ENCODE assay signal across 18 mouse cellular contexts in genomic region chr6:43636980-43637638, GRCm38 (mm10). TPM values are rescaled to one million over a fixed set of nuclear protein-coding genes. Genes with fewer than 3 reads are reported as not detected.
A peak's percentile ranks its signal among the peaks of the same experiment; 100 is the strongest.
DNase-seq lines count a peak whose midpoint lies in the region; ATAC-seq lines count a peak whose summit lies in the region.
"Had no signal": no experiment of that assay in that cellular context is flagged by ENCODE, and none has a peak within 500 bp of the region (broad histone marks: within the 10 kb centered on the region; RNA-seq: fewer than 3 reads in every experiment).

No protein-coding gene starts in this region.

- H3K4me3 ChIP-seq in kidney, embryonic 15.5 days (replicated peaks), result no peak overlapping the region
- H3K4me3 ChIP-seq in megakaryocyte, embryonic 14.5 days (replicated peaks), result peak overlapping the region; percentile 84
- H3K4me3 ChIP-seq: forebrain, embryonic 12.5 days; gastrocnemius, adult 2 months; hindbrain, embryonic 13.5 days; limb, embryonic 13.5 days; midbrain, embryonic 13.5 days had no signal

- H3K9ac ChIP-seq in kidney, embryonic 15.5 days, result no peak overlapping the region
- H3K9ac ChIP-seq: forebrain, embryonic 12.5 days; hindbrain, embryonic 13.5 days; limb, embryonic 13.5 days; midbrain, embryonic 13.5 days had no signal

- no peaks in the 10 kb centered on the region for H3K36me3 ChIP-seq in kidney, embryonic 15.5 days
- no peaks in the 10 kb centered on the region for H3K36me3 ChIP-seq in megakaryocyte, embryonic 14.5 days (replicated peaks; ENCODE audit: low read length)
- H3K36me3 ChIP-seq: forebrain, embryonic 12.5 days; hindbrain, embryonic 13.5 days; limb, embryonic 13.5 days; midbrain, embryonic 13.5 days had no signal

- H3K4me1 ChIP-seq in kidney, embryonic 15.5 days, result no peaks in the 10 kb centered on the region
- H3K4me1 ChIP-seq in megakaryocyte, embryonic 14.5 days, result peaks cover 59% of the 10 kb centered on the region
- H3K4me1 ChIP-seq: forebrain, embryonic 12.5 days; hindbrain, embryonic 13.5 days; limb, embryonic 13.5 days; midbrain, embryonic 13.5 days had no signal

- no peak overlapping the region for H3K4me2 ChIP-seq in kidney, embryonic 15.5 days
- H3K4me2 ChIP-seq: forebrain, embryonic 12.5 days; heart, embryonic 11.5 days; hindbrain, embryonic 13.5 days; limb, embryonic 13.5 days; midbrain, embryonic 13.5 days had no signal

- DNase-seq in kidney, adult 18-20 months, result no peak
- peak; percentile 60 for DNase-seq in A20 (ENCODE audit: low read depth, low spot score)
- no peak for DNase-seq in layer of hippocampus, adult 11-12 months (ENCODE audit: low spot score)
- no peak for DNase-seq in right cerebral cortex, postnatal 14 days
- no peak for DNase-seq in cerebellum, postnatal 10 days
- DNase-seq: adrenal gland, adult 2 months; cerebellum, postnatal 36 days; gastrocnemius, adult 2 months; kidney, postnatal 10 days; thymus, adult 18-20 months had no signal

- no peaks in the 10 kb centered on the region for H3K9me3 ChIP-seq in kidney, embryonic 15.5 days (replicated peaks)
- H3K9me3 ChIP-seq in megakaryocyte, embryonic 14.5 days, result no peaks in the 10 kb centered on the region
- H3K9me3 ChIP-seq: forebrain, embryonic 12.5 days; hindbrain, embryonic 13.5 days; limb, embryonic 13.5 days; midbrain, embryonic 13.5 days had no signal

- no peak overlapping the region for H3K27ac ChIP-seq in kidney, embryonic 15.5 days
- H3K27ac ChIP-seq: forebrain, embryonic 12.5 days; gastrocnemius, adult 2 months; hindbrain, embryonic 13.5 days; limb, embryonic 13.5 days; midbrain, embryonic 13.5 days had no signal

- 0 out of 2 replicates have a peak, but pooled peaks have one; percentile 40 for ATAC-seq in kidney, embryonic 15.5 days (replicated peaks; ENCODE audit: low FRiP score)
- peak; percentile 69 to 80 for ATAC-seq in hematopoietic stem cell, adult 5-6 weeks (replicated peaks in 1 of 2; ENCODE audit: insufficient read depth in 1 of 2, low FRiP score in 2 of 2, low TSS enrichment in 1 of 2, low read depth in 1 of 2, poor library complexity in 2 of 2, severe bottlenecking in 2 of 2)
- ATAC-seq: midbrain, embryonic 13.5 days had no signal

- WGBS in kidney, embryonic 15.5 days, result 82% methylated on average over 11 of the region's 11 CpGs

- no peaks in the 10 kb centered on the region for H3K27me3 ChIP-seq in kidney, embryonic 15.5 days
- no peaks in the 10 kb centered on the region for H3K27me3 ChIP-seq in megakaryocyte, embryonic 14.5 days (replicated peaks)
- H3K27me3 ChIP-seq: forebrain, embryonic 12.5 days; hindbrain, embryonic 13.5 days; limb, embryonic 13.5 days; midbrain, embryonic 13.5 days had no signal

RNA-seq across cellular contexts. Expression of gene Tpk1, which starts 29.0 kb away (rescaled TPM):
- 16.5 and 16.7 TPM in 2 replicates for polyA plus RNA-seq in kidney, embryonic 15.5 days (2015; fragmentation: Nextera tagmentation; extraction: Ambion mirVana)
- 18.5 and 18.7 TPM in 2 replicates for total RNA-seq in hematopoietic stem cell, adult 5-6 weeks (2017)
- not detected in 2 replicates for polyA plus RNA-seq in megakaryocyte, embryonic 14.5 days (2012; ENCODE audit: insufficient read depth, low replicate concordance)

Comparison
In these comparisons a context has a peak if more than half of its experiments do, and no peak if none do; other contexts are left out.
1. RNA of gene Tpk1, which starts 29.0 kb away (polyA plus RNA-seq): 16.5 to 16.7 TPM in kidney, embryonic 15.5 days; not detected in megakaryocyte, embryonic 14.5 days; every median in the first group is over 10 times any median in the second.